Mouse (Mus musculus): ENCODE data around the gene Apbb2.

- no peak for TF ChIP-seq POLR2A (IDR thresholded peaks at IDR 0.05; ENCODE audit: low read depth, low read length)
- no peak for TF ChIP-seq CTCF (conservative IDR thresholded peaks at IDR 0.05; ENCODE audit: insufficient read depth, insufficient read length, low read depth, low read length)
Measured at GRCm38 (mm10) chr5:66453106-66453505, 165.5 kb downstream of the Apbb2 start.

All from kidney, adult 2 months (tissue).